Mouse (Mus musculus) brain, embryonic 14.5 days (tissue): ENCODE measurements around the gene Defb20.

Experiments
- CTCF ChIP-seq: fragments of 200-500 bp; IDR thresholded peaks from 2 replicates; pipeline ENCODE4 v1.5.1; 2012; ENCODE audit warnings: inconsistent platforms, mild to moderate bottlenecking, moderate library complexity, borderline replicate concordance; ENCODE audit not compliant: insufficient read depth, insufficient read length; ENCODE audit errors: extremely low read depth
- POLR2A ChIP-seq: fragments of 200-500 bp; IDR thresholded peaks from 2 replicates; pipeline ENCODE4 v1.6.1; 2012; ENCODE audit warnings: mild to moderate bottlenecking, inconsistent platforms, borderline replicate concordance; ENCODE audit not compliant: poor library complexity, insufficient read depth, insufficient read length, severe bottlenecking; ENCODE audit errors: extremely low read depth

DNA sequence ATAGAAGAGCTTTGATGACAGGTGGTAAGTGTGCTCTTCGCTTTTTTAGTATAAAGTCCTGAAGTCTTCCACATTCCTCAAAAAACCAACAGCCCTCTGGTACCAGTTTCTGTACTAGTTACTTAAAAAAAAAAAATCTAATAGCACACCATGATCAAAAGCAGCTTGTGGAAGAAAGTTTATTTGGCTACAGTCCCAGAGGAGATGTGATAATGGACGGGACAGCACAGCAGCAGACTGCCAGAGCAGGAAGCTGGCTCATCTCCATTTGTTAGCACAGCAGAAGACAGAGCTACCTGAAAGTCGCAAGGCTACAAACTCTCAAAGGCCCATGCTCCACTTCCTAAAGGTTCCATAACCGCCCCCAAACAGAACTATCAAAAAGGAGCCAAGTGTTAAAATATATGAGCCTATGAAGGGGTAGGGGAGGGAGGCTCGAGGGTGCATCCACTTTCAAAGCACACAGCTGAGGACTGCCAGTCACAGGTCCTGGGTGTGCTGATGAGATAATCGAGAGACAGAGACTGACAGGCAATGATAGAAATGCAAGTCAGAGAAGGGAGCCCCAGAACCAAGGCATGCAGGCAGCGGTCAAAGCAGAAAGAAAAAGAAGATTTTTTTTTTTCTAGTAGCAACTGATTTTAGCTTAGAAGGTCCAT, 23.5 kb downstream of the Defb20 start:
- no peak for TF ChIP-seq CTCF
- TF ChIP-seq POLR2A: no peak
